Mouse (Mus musculus): ENCODE measurements around the gene Slc6a1.
"Not testable (repeated sequence)": the region's sequence is repeated elsewhere in the genome, so short reads cannot be mapped to it uniquely, and the experiment has no call there.

The Slc6a1 gene

GRCm38 (mm10) chr6:114290184-114290583, 7.7 kb downstream of the Slc6a1 start:
- no peak for DNase-seq (ENCODE audit: low spot score in 2 of 2)

- DNase-seq (ENCODE audit: low spot score in 2 of 2) = no peak
These were observed 8.5 kb downstream of the Slc6a1 start for GRCm38 (mm10) chr6:114290929-114291328.

- DNase-seq (ENCODE audit: low spot score in 2 of 2) = no peak
These were observed 9.0 kb downstream of the Slc6a1 start for GRCm38 (mm10) chr6:114291396-114291795.

GRCm38 (mm10) chr6:114293511-114293910, 11.1 kb downstream of the Slc6a1 start:
- DNase-seq (ENCODE audit: low spot score in 2 of 2) = no peak

- DNase-seq (ENCODE audit: low spot score in 2 of 2) = no peak
These were observed 12.7 kb downstream of the Slc6a1 start for GRCm38 (mm10) chr6:114295086-114295485.

- DNase-seq (ENCODE audit: low spot score in 2 of 2) = no peak
These were observed 15.0 kb downstream of the Slc6a1 start for GRCm38 (mm10) chr6:114297260-114298002.

GRCm38 (mm10) chr6:114299699-114300098, 17.3 kb downstream of the Slc6a1 start:
- DNase-seq (ENCODE audit: low spot score in 2 of 2) = no peak

- no peak for DNase-seq (ENCODE audit: low spot score in 2 of 2)
These were observed 18.3 kb downstream of the Slc6a1 start for GRCm38 (mm10) chr6:114300737-114301136.

- no peak for DNase-seq (ENCODE audit: low spot score in 2 of 2)
These were observed 22.2 kb downstream of the Slc6a1 start for GRCm38 (mm10) chr6:114304668-114305067.

GRCm38 (mm10) chr6:114320511-114320910, 38.1 kb downstream of the Slc6a1 start:
- DNase-seq (ENCODE audit: low spot score in 2 of 2) = no peak

- no peak for DNase-seq (ENCODE audit: low spot score in 2 of 2)
These were observed 38.7 kb downstream of the Slc6a1 start for GRCm38 (mm10) chr6:114321146-114321545.

- no peak for DNase-seq (ENCODE audit: low spot score in 2 of 2)
These were observed 40.5 kb downstream of the Slc6a1 start for GRCm38 (mm10) chr6:114322914-114323313.

GRCm38 (mm10) chr6:114324808-114325207, 42.4 kb downstream of the Slc6a1 start:
- no peak for DNase-seq (ENCODE audit: low spot score in 2 of 2)

GRCm38 (mm10) chr6:114329597-114330470, 47.4 kb downstream of the Slc6a1 start:
- no peak for DNase-seq (ENCODE audit: low spot score in 2 of 2)

- no peak for DNase-seq (ENCODE audit: low spot score in 2 of 2)
These were observed 49.5 kb downstream of the Slc6a1 start for GRCm38 (mm10) chr6:114331926-114332325.

- no peak for DNase-seq (ENCODE audit: low spot score in 2 of 2)
These were observed 53.9 kb downstream of the Slc6a1 start for GRCm38 (mm10) chr6:114336128-114336943.

GRCm38 (mm10) chr6:114336944-114337215, 54.4 kb downstream of the Slc6a1 start:
- DNase-seq (ENCODE audit: low spot score in 2 of 2) = no peak

GRCm38 (mm10) chr6:114341381-114341780, 58.9 kb downstream of the Slc6a1 start:
- DNase-seq (ENCODE audit: low spot score in 2 of 2) = not testable (repeated sequence)

- no peak for DNase-seq (ENCODE audit: low spot score in 2 of 2)
These were observed 61.3 kb downstream of the Slc6a1 start for GRCm38 (mm10) chr6:114343740-114344139.

- DNase-seq (ENCODE audit: low spot score in 2 of 2) = peak; percentile 35 to 50
These were observed 62.7 kb downstream of the Slc6a1 start for GRCm38 (mm10) chr6:114345156-114345555.

- no peak for DNase-seq (ENCODE audit: low spot score in 2 of 2)
These were observed 65.7 kb downstream of the Slc6a1 start for GRCm38 (mm10) chr6:114347831-114348754.
